Mouse (Mus musculus) MEL (cell line): ENCODE data around the gene Gm3618. TPM values are rescaled to one million over a fixed set of nuclear protein-coding genes. Genes with fewer than 3 reads are reported as not detected.
"Not testable (repeated sequence)": the region's sequence is repeated elsewhere in the genome, so short reads cannot be mapped to it uniquely, and the experiment has no call there.

ENCODE experiments used
- DNase-seq: peaks from one replicate; pipeline ENCODE4 v3.0.0; 2011; ENCODE audit warnings: low read depth, low spot score
- H3K27ac ChIP-seq: 2 replicates; pipeline ENCODE4 v1.5.1; 2012; ENCODE audit warnings: low read depth, mild to moderate bottlenecking, control low read depth, low read length, moderate library complexity; ENCODE audit not compliant: control insufficient read depth
- H3K27me3 ChIP-seq, 2 experiments: fragments of 150-350 bp in 1 of 2; sonication (generic) in 1 of 2; 2 replicates each; pipeline ENCODE4 v1.6.1; 2012; ENCODE audit warnings: low read length in 2 of 2, mild to moderate bottlenecking in 2 of 2, improper control_type of control experiment in 1 of 2, moderate library complexity in 1 of 2; ENCODE audit not compliant: insufficient read depth in 2 of 2, control insufficient read depth in 1 of 2
- H3K36me3 ChIP-seq, 2 experiments: 2 replicates each; pipeline ENCODE4 v1.6.1; 2012 to 2014; ENCODE audit warnings: low read length in 2 of 2, improper control_type of control experiment in 1 of 2, inconsistent platforms in 1 of 2, mild to moderate bottlenecking in 1 of 2; ENCODE audit not compliant: insufficient read depth in 2 of 2, control insufficient read depth in 1 of 2
- H3K4me1 ChIP-seq, 2 experiments: fragments of 150-350 bp in 1 of 2; sonication (generic) in 1 of 2; 2 replicates each; pipeline ENCODE4 v1.6.1; 2012; ENCODE audit warnings: low read length in 2 of 2, improper control_type of control experiment in 1 of 2, mild to moderate bottlenecking in 1 of 2; ENCODE audit not compliant: insufficient read depth in 2 of 2, control insufficient read depth in 1 of 2
- H3K4me3 ChIP-seq, 2 experiments: fragments of 150-350 bp in 1 of 2; sonication (generic) in 1 of 2; 2 replicates each; pipeline ENCODE4 v1.5.1; 2012; ENCODE audit warnings: low read depth in 2 of 2, low read length in 2 of 2, mild to moderate bottlenecking in 2 of 2, moderate library complexity in 2 of 2, control low read depth in 1 of 2, improper control_type of control experiment in 1 of 2; ENCODE audit not compliant: control insufficient read depth in 1 of 2, insufficient read depth in 1 of 2
- H3K79me2 ChIP-seq: 2 replicates; pipeline ENCODE4 v1.6.1; 2012; ENCODE audit warnings: mild to moderate bottlenecking, low read length, moderate library complexity; ENCODE audit not compliant: control insufficient read depth, poor library complexity, insufficient read depth
- H3K9ac ChIP-seq: 2 replicates; pipeline ENCODE4 v1.6.1; 2012; ENCODE audit warnings: low read depth, mild to moderate bottlenecking, control low read depth, low read length, moderate library complexity; ENCODE audit not compliant: control insufficient read depth, poor library complexity, severe bottlenecking
- H3K9me3 ChIP-seq: fragments of 150-350 bp; sonication (generic); replicated peaks from 2 replicates; pipeline ENCODE4 v1.6.1; 2012; ENCODE audit warnings: mild to moderate bottlenecking, low read length, improper control_type of control experiment, moderate library complexity; ENCODE audit not compliant: insufficient read depth
- polyA plus RNA-seq, 2 experiments: library from polyadenylated mRNA; stranded (reverse) in 1 of 2; unstranded in 1 of 2; fragments of >175 nt in 1 of 2; fragments of >200 nt in 1 of 2; gene quantifications; 2 replicates each; pipeline versions ENCODE4 v1.2.1 to v1.2.4; 2012; ENCODE audit warnings: low replicate concordance in 2 of 2, low read depth in 1 of 2; ENCODE audit not compliant: insufficient read length in 2 of 2, insufficient read depth in 1 of 2, missing spikeins in 1 of 2
- total RNA-seq: library from RNA; depleted of rRNA; stranded (reverse); fragments of 300-350 nt; gene quantifications from 2 replicates; pipeline ENCODE4 v1.2.3, GENCODE M21; 2012; rRNA removed

The Gm3618 gene
- not detected in 2 replicates for total RNA-seq
- not detected for polyA plus RNA-seq

GRCm38 (mm10) chr14:6343578-6343977 is at the start of gene Gm3618:
TSS of gene Gm3618 (minus strand) at chr14:6343678.
- H3K4me3 ChIP-seq, H3K36me3 ChIP-seq, H3K4me1 ChIP-seq, DNase-seq, H3K27me3 ChIP-seq, H3K9me3 ChIP-seq, H3K79me2 ChIP-seq, H3K27ac ChIP-seq, H3K9ac ChIP-seq: not testable (repeated sequence)

- not testable (repeated sequence) for H3K79me2 ChIP-seq, DNase-seq, H3K4me3 ChIP-seq, H3K9ac ChIP-seq, H3K9me3 ChIP-seq, H3K4me1 ChIP-seq, H3K27me3 ChIP-seq, H3K27ac ChIP-seq, H3K36me3 ChIP-seq
Measured at GRCm38 (mm10) chr14:6390219-6390618, 46.7 kb upstream of the Gm3618 start, which contains the start of gene Gm16440. TSS of gene Gm16440 (minus strand) at chr14:6390319.

GRCm38 (mm10) chr14:6304743-6305142 is 38.7 kb downstream of the Gm3618 start, which contains the start of gene Gm21103:
TSS of gene Gm21103 (minus strand) at chr14:6304843.
- H3K36me3 ChIP-seq, H3K79me2 ChIP-seq, H3K27me3 ChIP-seq, DNase-seq, H3K4me1 ChIP-seq, H3K9ac ChIP-seq, H3K27ac ChIP-seq, H3K9me3 ChIP-seq, H3K4me3 ChIP-seq: not testable (repeated sequence)

GRCm38 (mm10) chr14:6286931-6287715 is 56.4 kb downstream of the Gm3618 start, which contains the start of gene Gm3411:
TSS of gene Gm3411 (minus strand) at chr14:6287250.
- not testable (repeated sequence) for H3K27ac ChIP-seq, H3K9ac ChIP-seq, H3K4me3 ChIP-seq, H3K79me2 ChIP-seq, H3K9me3 ChIP-seq, H3K36me3 ChIP-seq, H3K4me1 ChIP-seq, H3K27me3 ChIP-seq, DNase-seq

Other genes starting within 250 kb of the Gm3618 start
- not detected in 2 replicates for gene Gm8206, start 249.7 kb downstream of the Gm3618 start, total RNA-seq
- not detected for gene Gm8206, start 249.7 kb downstream of the Gm3618 start, polyA plus RNA-seq
- gene Gm3468, start 235.0 kb downstream of the Gm3618 start, total RNA-seq, result not detected in 2 replicates
- not detected for gene Gm3468, start 235.0 kb downstream of the Gm3618 start, polyA plus RNA-seq
- gene Gm3476, start 217.9 kb downstream of the Gm3618 start, total RNA-seq, result not detected in 2 replicates
- not detected for gene Gm3476, start 217.9 kb downstream of the Gm3618 start, polyA plus RNA-seq
- gene Gm21560, start 124.4 kb downstream of the Gm3618 start, total RNA-seq, result not detected in 2 replicates
- not detected for gene Gm21560, start 124.4 kb downstream of the Gm3618 start, polyA plus RNA-seq
- not detected in 2 replicates for gene Gm3411, start 56.4 kb downstream of the Gm3618 start, total RNA-seq
- not detected for gene Gm3411, start 56.4 kb downstream of the Gm3618 start, polyA plus RNA-seq
- not detected in 2 replicates for gene Gm21103, start 38.8 kb downstream of the Gm3618 start, total RNA-seq
- gene Gm21103, start 38.8 kb downstream of the Gm3618 start, polyA plus RNA-seq, result not detected
- not detected in 2 replicates for gene Gm16440, start 46.6 kb upstream of the Gm3618 start, total RNA-seq
- gene Gm16440, start 46.6 kb upstream of the Gm3618 start, polyA plus RNA-seq, result not detected
- not detected in 2 replicates for gene Gm3591, start 68.8 kb upstream of the Gm3618 start, total RNA-seq
- not detected for gene Gm3591, start 68.8 kb upstream of the Gm3618 start, polyA plus RNA-seq
- gene Gm3594, start 100.9 kb upstream of the Gm3618 start, total RNA-seq, result not detected in 2 replicates
- gene Gm3594, start 100.9 kb upstream of the Gm3618 start, polyA plus RNA-seq, result not detected
- gene Gm8356, start 193.6 kb upstream of the Gm3618 start, total RNA-seq, result not detected in 2 replicates
- not detected for gene Gm8356, start 193.6 kb upstream of the Gm3618 start, polyA plus RNA-seq
- gene Gm3629, start 246.9 kb upstream of the Gm3618 start, total RNA-seq, result not detected in 2 replicates
- gene Gm3629, start 246.9 kb upstream of the Gm3618 start, polyA plus RNA-seq, result not detected